In genomic region chr2:145321287-145321686, GRCm38 (mm10) we compare ENCODE assay signal across 25 mouse cellular contexts.
A peak's percentile ranks its signal among the peaks of the same experiment; 100 is the strongest.
DNase-seq lines count a peak whose midpoint lies in the region; ATAC-seq and TF ChIP-seq lines count a peak whose summit lies in the region.
"Had no signal": no experiment of that assay in that cellular context is flagged by ENCODE, and none has a peak within 500 bp of the region (broad histone marks: within the 10 kb centered on the region; RNA-seq: fewer than 3 reads in every experiment).

No protein-coding gene starts in this region.

- H3K4me1 ChIP-seq in kidney, embryonic 15.5 days, result peaks cover 11% of the 10 kb centered on the region; the same call in 1 of the 2 replicates
- H3K4me1 ChIP-seq: embryonic facial prominence, embryonic 13.5 days; embryonic facial prominence, embryonic 15.5 days; forebrain, embryonic 10.5 days; forebrain, embryonic 12.5 days had no signal

- H3K27ac ChIP-seq in kidney, embryonic 15.5 days, result no peak overlapping the region
- H3K27ac ChIP-seq: embryonic facial prominence, embryonic 13.5 days; embryonic facial prominence, embryonic 15.5 days; forebrain, embryonic 10.5 days; forebrain, embryonic 12.5 days had no signal

- H3K79me2 ChIP-seq in C2C12 (ENCODE audit: control insufficient read depth, insufficient read depth) (no peaks in the 10 kb centered on the region), myocyte (ENCODE audit: control insufficient read depth, insufficient read depth) (no peaks in the 10 kb centered on the region)

- H3K4me2 ChIP-seq in myocyte (ENCODE audit: low read depth), result peak overlapping the region; percentile 28
- H3K4me2 ChIP-seq in kidney, embryonic 15.5 days, result no peak overlapping the region
- H3K4me2 ChIP-seq: embryonic facial prominence, embryonic 13.5 days; embryonic facial prominence, embryonic 15.5 days; forebrain, embryonic 12.5 days had no signal

- H3K27me3 ChIP-seq in C2C12 (ENCODE audit: control insufficient read depth, insufficient read depth, insufficient read length), result no peaks in the 10 kb centered on the region
- H3K27me3 ChIP-seq in myocyte (ENCODE audit: control insufficient read depth, insufficient read depth, insufficient read length), result no peaks in the 10 kb centered on the region
- H3K27me3 ChIP-seq in kidney, embryonic 15.5 days, result no peaks in the 10 kb centered on the region
- H3K27me3 ChIP-seq: forebrain, embryonic 12.5 days had no signal

- no peaks in the 10 kb centered on the region for H3K79me3 ChIP-seq in C2C12 (ENCODE audit: low read depth)

- TF ChIP-seq CTCF in C2C12 (IDR thresholded peaks at IDR 0.05; ENCODE audit: control insufficient read depth, insufficient read depth, insufficient read length), result no peak

- H3K9me3 ChIP-seq in kidney, embryonic 15.5 days (replicated peaks), result no peaks in the 10 kb centered on the region
- H3K9me3 ChIP-seq: embryonic facial prominence, embryonic 13.5 days; embryonic facial prominence, embryonic 15.5 days; forebrain, embryonic 10.5 days; forebrain, embryonic 12.5 days had no signal

- peak; percentile 78 for DNase-seq in 3134 (ENCODE audit: extremely low read depth, insufficient read length, low spot score)
- peak; percentile 60 for DNase-seq in 3T3-L1 (ENCODE audit: low read depth, low spot score)
- DNase-seq in urinary bladder, adult 18-20 months (ENCODE audit: low spot score in 2 of 2), result no peak
- DNase-seq: adrenal gland, adult 8-10 months; adrenal gland, postnatal 14 days; B cell, adult 2 months; cerebellum, adult 11 months; cerebellum, adult 18-20 months; cerebellum, adult 8-10 months; cerebellum, adult 9-11 months; cerebellum, postnatal 14 days; cerebellum, postnatal 36 days; embryo, embryonic 11 days had no signal

- H3K9ac ChIP-seq in kidney, embryonic 15.5 days, result no peak overlapping the region
- H3K9ac ChIP-seq: embryonic facial prominence, embryonic 13.5 days; embryonic facial prominence, embryonic 15.5 days; forebrain, embryonic 12.5 days had no signal

- H3K4me3 ChIP-seq in C2C12 (ENCODE audit: insufficient read depth, poor library complexity, severe bottlenecking), result no peak overlapping the region
- no peak overlapping the region for H3K4me3 ChIP-seq in myocyte
- H3K4me3 ChIP-seq in kidney, embryonic 15.5 days (replicated peaks), result no peak overlapping the region
- H3K4me3 ChIP-seq: embryonic facial prominence, embryonic 13.5 days; embryonic facial prominence, embryonic 15.5 days; erythroblast, embryonic 14.5 days; forebrain, embryonic 10.5 days; forebrain, embryonic 12.5 days had no signal

- no peak for TF ChIP-seq POLR2A in myocyte (IDR thresholded peaks at IDR 0.05; ENCODE audit: insufficient read length, low read depth)

- ATAC-seq in kidney, embryonic 15.5 days (replicated peaks; ENCODE audit: low FRiP score), result no peak
- ATAC-seq in monocyte, adult 5-6 weeks (replicated peaks; ENCODE audit: insufficient number of reproducible peaks, low FRiP score, low TSS enrichment, poor library complexity, severe bottlenecking), result no peak
- ATAC-seq: activated CD4-positive, CD25-positive, alpha-beta regulatory T cell, adult 4 months; forebrain, embryonic 14.5 days; forebrain, embryonic 16.5 days had no signal

- no peaks in the 10 kb centered on the region for H3K36me3 ChIP-seq in C2C12 (ENCODE audit: control insufficient read depth, insufficient read depth)
- H3K36me3 ChIP-seq in myocyte (ENCODE audit: control insufficient read depth, insufficient read depth), result no peaks in the 10 kb centered on the region
- no peaks in the 10 kb centered on the region for H3K36me3 ChIP-seq in kidney, embryonic 15.5 days
- H3K36me3 ChIP-seq: embryonic facial prominence, embryonic 13.5 days; embryonic facial prominence, embryonic 15.5 days; forebrain, embryonic 10.5 days; forebrain, embryonic 12.5 days had no signal

- no peak overlapping the region for H3ac ChIP-seq in C2C12 (ENCODE audit: control insufficient read depth, insufficient read length, low read depth)
- H3ac ChIP-seq in myocyte (ENCODE audit: control insufficient read depth, insufficient read length), result no peak overlapping the region

- 89% methylated on average over 3 of the region's 3 CpGs for WGBS in kidney, embryonic 15.5 days

TF ChIP-seq in C2C12, 6 proteins besides CTCF, POLR2A, EP300 and RAD21:
- TF ChIP-seq MYOG (IDR thresholded peaks at IDR 0.05; ENCODE audit: control insufficient read depth, extremely low read depth, insufficient read length) (no peak), MYOD1 (IDR thresholded peaks at IDR 0.05; ENCODE audit: control insufficient read depth, insufficient read length, low read depth) (peak; percentile 56)

TF ChIP-seq in myocyte, 11 proteins besides CTCF, POLR2A, EP300 and RAD21:
- TF ChIP-seq REST (IDR thresholded peaks at IDR 0.05; ENCODE audit: insufficient read depth, insufficient read length) (no peak), E2F4 (IDR thresholded peaks at IDR 0.05; ENCODE audit: insufficient read depth) (no peak), USF1 (IDR thresholded peaks at IDR 0.05; ENCODE audit: low read depth) (no peak), MYOD1 (IDR thresholded peaks at IDR 0.05; ENCODE audit: control insufficient read depth in 1 of 3, insufficient read length in 2 of 3, low read depth in 2 of 3) (peak in 1 of 3 experiments; percentile 36), TCF12 (IDR thresholded peaks at IDR 0.05; ENCODE audit: insufficient read depth, poor library complexity, severe bottlenecking) (no peak), POLR2AphosphoS2 (IDR thresholded peaks at IDR 0.05; ENCODE audit: insufficient read length, low read depth) (no peak), SRF (IDR thresholded peaks at IDR 0.05; ENCODE audit: control insufficient read depth, insufficient read length, low read depth) (peak; percentile 80), TCF3 (IDR thresholded peaks at IDR 0.05; ENCODE audit: insufficient read length, low read depth) (no peak), CEBPB (IDR thresholded peaks at IDR 0.05; ENCODE audit: insufficient read depth, poor library complexity, severe bottlenecking) (peak; percentile 91)

Comparison
In these comparisons a context has a peak if more than half of its experiments do, and no peak if none do; other contexts are left out.
1. DNase-seq: peak in 3134 (single experiment) and 3T3-L1 (single experiment); none in urinary bladder, adult 18-20 months (0 of 2).